Mouse (Mus musculus): Measurements from ENCODE around the gene A26c2. TPM values are rescaled to one million over a fixed set of nuclear protein-coding genes. Genes with fewer than 3 reads are reported as not detected.

The A26c2 gene
- polyA plus RNA-seq (2015; fragmentation: Nextera tagmentation; extraction: Ambion mirVana), result not detected in 2 replicates

GRCm38 (mm10) chr7:62823573-62823972, at the start of gene A26c2:
A26c2 (minus strand) TSS chr7:62823673.

